Mouse (Mus musculus) erythroblast, embryonic 14.5 days (primary cell): ENCODE measurements around the gene Mapk8.

Experiments
- GATA1 ChIP-seq: IDR thresholded peaks from 2 replicates; pipeline ENCODE4 v1.6.1; 2012; ENCODE audit warnings: low read length, inconsistent platforms, mixed read lengths
- TAL1 ChIP-seq: IDR thresholded peaks from 3 replicates; pipeline ENCODE4 v1.6.1; 2012; ENCODE audit warnings: low read length, inconsistent platforms, mixed read lengths

DNA sequence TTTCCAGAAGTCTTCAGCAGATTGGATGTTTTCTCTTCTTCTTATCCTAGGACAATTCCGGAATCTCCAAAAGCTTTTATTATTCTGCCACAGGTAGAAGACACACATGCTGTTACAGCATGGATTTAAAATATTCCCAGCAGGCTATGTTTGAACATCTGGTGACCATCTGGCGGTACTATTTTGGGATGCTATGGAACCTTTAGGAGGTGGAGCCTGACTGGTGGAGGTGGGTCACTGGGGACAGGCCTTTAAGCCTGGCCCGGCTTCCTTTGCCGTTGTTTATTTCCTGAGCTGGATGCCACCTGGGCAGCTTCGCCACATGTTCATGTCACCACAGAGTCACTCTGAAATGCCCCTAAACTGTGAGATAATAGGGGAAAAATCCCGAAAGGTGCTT is 20.8 kb upstream of the Mapk8 start:
- TF ChIP-seq GATA1 (no peak), TAL1 (no peak)
